8 mouse cellular contexts compared by ENCODE assay signal in genomic region chr5:38260107-38260682, GRCm38 (mm10). TPM values are rescaled to one million over a fixed set of nuclear protein-coding genes. Genes with fewer than 3 reads are reported as not detected.
DNase-seq lines count a peak whose midpoint lies in the region; ATAC-seq and TF ChIP-seq lines count a peak whose summit lies in the region.

TSS of gene Tmem128 (plus strand) at chr5:38260185.

- H3K9ac ChIP-seq in ES-E14 (ENCODE audit: insufficient read depth, low read depth, low read length, poor library complexity, severe bottlenecking): peak within 1 kb of the TSS; percentile 66
- H3K9ac ChIP-seq in forebrain, embryonic 14.5 days (ENCODE audit: low read length): peak within 1 kb of the TSS; percentile 76
- peak within 1 kb of the TSS; percentile 68 for H3K9ac ChIP-seq in neural tube, embryonic 14.5 days (replicated peaks; ENCODE audit: low read depth, low read length)

- H3K4me2 ChIP-seq in forebrain, embryonic 14.5 days (ENCODE audit: low read length): peak within 1 kb of the TSS; percentile 57
- H3K4me2 ChIP-seq in neural tube, embryonic 14.5 days (ENCODE audit: low read depth, low read length): peak within 1 kb of the TSS; percentile 95

- H3K4me1 ChIP-seq in ES-E14 (ENCODE audit: control insufficient read depth in 2 of 2, insufficient read depth in 2 of 2, low read length in 2 of 2, poor library complexity in 1 of 2): 0 out of 4 replicates have a peak, but pooled peaks cover 0 to 2% of the 10 kb centered on the region in 2 experiments
- H3K4me1 ChIP-seq in forebrain, embryonic 14.5 days (ENCODE audit: control insufficient read depth, insufficient read depth, low read length): peaks cover 7% of the 10 kb centered on the region
- H3K4me1 ChIP-seq in neural tube, embryonic 14.5 days (ENCODE audit: control insufficient read depth, insufficient read depth, low read length): 0 out of 2 replicates have a peak, but pooled peaks cover 4% of the 10 kb centered on the region

- no peaks in the 10 kb centered on the region for H3K9me3 ChIP-seq in ES-E14 (ENCODE audit: control insufficient read depth, insufficient read depth, low read depth, low read length)
- H3K9me3 ChIP-seq in forebrain, embryonic 14.5 days (replicated peaks; ENCODE audit: control insufficient read depth, low read length): no peaks in the 10 kb centered on the region
- H3K9me3 ChIP-seq in neural tube, embryonic 14.5 days (ENCODE audit: control insufficient read depth, low read length): no peaks in the 10 kb centered on the region

- in situ Hi-C loops in ES-E14 (cut with MboI; ENCODE audit: low sequenced_read_pairs in 2 of 2, unreplicated experiment in 2 of 2): no loop called here

- no peak for DNase-seq in ES-E14 (ENCODE audit: low read depth, low spot score)
- DNase-seq in cerebellum, adult 11 months: peak; percentile 59
- peak; percentile 78 for DNase-seq in forebrain, embryonic 14.5 days (ENCODE audit: low spot score)
- peak; percentile 70 to 76 for DNase-seq in heart, postnatal 14 days
- DNase-seq in layer of hippocampus, adult 11-12 months (ENCODE audit: low spot score): peak; percentile 61
- peak; percentile 52 to 55 for DNase-seq in lung, adult 18-20 months
- peak; percentile 68 for DNase-seq in testis, postnatal 14 days (ENCODE audit: low spot score)

- no peaks in the 10 kb centered on the region for H3K27me3 ChIP-seq in forebrain, embryonic 14.5 days (replicated peaks; ENCODE audit: control insufficient read depth, insufficient read depth, low read length)
- no peaks in the 10 kb centered on the region for H3K27me3 ChIP-seq in neural tube, embryonic 14.5 days (ENCODE audit: control insufficient read depth, insufficient read depth, low read length)

- peak within 1 kb of the TSS; percentile 72 to 75 for H3K4me3 ChIP-seq in ES-E14 (ENCODE audit: insufficient read depth in 1 of 2, low read depth in 1 of 2, low read length in 2 of 2, poor library complexity in 1 of 2, severe bottlenecking in 1 of 2)
- peak within 1 kb of the TSS; percentile 64 for H3K4me3 ChIP-seq in forebrain, embryonic 14.5 days (ENCODE audit: low read depth, low read length)
- peak within 1 kb of the TSS; percentile 62 for H3K4me3 ChIP-seq in neural tube, embryonic 14.5 days (ENCODE audit: low read depth, low read length)

- H3K27ac ChIP-seq in ES-E14 (ENCODE audit: insufficient read depth, low read depth, low read length, poor library complexity, severe bottlenecking): no peak within 1 kb of the TSS
- peak within 1 kb of the TSS; percentile 53; the same call in 1 of the 2 replicates for H3K27ac ChIP-seq in forebrain, embryonic 14.5 days (ENCODE audit: low read depth, low read length)
- peak within 1 kb of the TSS; percentile 78 for H3K27ac ChIP-seq in neural tube, embryonic 14.5 days (ENCODE audit: low read depth, low read length)

- intact Hi-C loops in heart, postnatal 14 days (cut with DNase I): no loop called here

- peak; percentile 88 for ATAC-seq in forebrain, embryonic 14.5 days
- peak; percentile 87 for ATAC-seq in neural tube, embryonic 14.5 days (ENCODE audit: low read depth)

- peaks cover 2% of the 10 kb centered on the region; the same call in 1 of the 2 replicates for H3K36me3 ChIP-seq in ES-E14 (ENCODE audit: control insufficient read depth, insufficient read depth, low read length, poor library complexity, severe bottlenecking)
- H3K36me3 ChIP-seq in forebrain, embryonic 14.5 days (ENCODE audit: control insufficient read depth, insufficient read depth, low read length): peaks cover 33% of the 10 kb centered on the region
- H3K36me3 ChIP-seq in neural tube, embryonic 14.5 days (ENCODE audit: control insufficient read depth, insufficient read depth, low read length): peaks cover 20% of the 10 kb centered on the region

- WGBS in forebrain, embryonic 14.5 days: under 1% methylated on average over 40 of the region's 40 CpGs
- under 1% methylated on average over 40 of the region's 40 CpGs for WGBS in neural tube, embryonic 14.5 days

TF ChIP-seq in ES-E14, 5 proteins besides CTCF, POLR2A, EP300 and RAD21:
- TF ChIP-seq ZNF384 (IDR thresholded peaks at IDR 0.05; ENCODE audit: low read depth, low read length) (no peak), ZC3H11A (IDR thresholded peaks at IDR 0.05; ENCODE audit: borderline replicate concordance, low read depth, low read length) (no peak), MAFK (IDR thresholded peaks at IDR 0.05; ENCODE audit: insufficient read depth, low read depth, low read length) (no peak), CHD2 (IDR thresholded peaks at IDR 0.05; ENCODE audit: low read depth, low read length) (no peak), HCFC1 (IDR thresholded peaks at IDR 0.05; ENCODE audit: borderline replicate concordance, insufficient read depth, low read length) (no peak)

RNA-seq across cellular contexts. Expression of gene Tmem128, which starts in this region (rescaled TPM):
- 47.7 and 62.5 TPM in 2 replicates for total RNA-seq in ES-E14 (2012; rRNA removed)
- polyA plus RNA-seq in forebrain, embryonic 14.5 days (2014; fragmentation: Nextera tagmentation; extraction: Ambion mirVana): 108 and 109 TPM in 2 replicates
- total RNA-seq in heart, postnatal 14 days (2021): 10 to 100 TPM; 15.8 to 16.9 TPM
- 110 and 112 TPM in 2 replicates for polyA plus RNA-seq in neural tube, embryonic 14.5 days (2014; fragmentation: Nextera tagmentation; extraction: Ambion mirVana)
